Mouse (Mus musculus): ENCODE results near the gene Ear2. TPM values are rescaled to one million over a fixed set of nuclear protein-coding genes. Genes with fewer than 3 reads are reported as not detected.

The Ear2 gene
- not detected for polyA plus RNA-seq (2017; shearing (Covaris generic))

GRCm38 (mm10) chr14:44102354-44102753, at the start of gene Ear2:
Gene Ear2 (plus strand): TSS chr14:44102654.

GRCm38 (mm10) chr14:44123551-44123950, 21.1 kb downstream of the Ear2 start, which contains the start of gene Gm3327:
Gene Gm3327 (plus strand): TSS chr14:44123851.

Other genes starting within 250 kb of the Ear2 start
- gene Ear1, start 227.1 kb upstream of the Ear2 start, polyA plus RNA-seq (2017; shearing (Covaris generic)) = not detected
- not detected for gene Ear10, start 179.1 kb upstream of the Ear2 start, polyA plus RNA-seq (2017; shearing (Covaris generic))
- gene Gm8113, start 177.3 kb upstream of the Ear2 start, polyA plus RNA-seq (2017; shearing (Covaris generic)) = 0.19 TPM
- not detected for gene Ang5, start 145.6 kb upstream of the Ear2 start, polyA plus RNA-seq (2017; shearing (Covaris generic))
- gene Ang6, start 100.4 kb upstream of the Ear2 start, polyA plus RNA-seq (2017; shearing (Covaris generic)) = not detected
- gene Gm3327, start 21.2 kb downstream of the Ear2 start, polyA plus RNA-seq (2017; shearing (Covaris generic)) = not detected
- gene Gm8212, start 95.0 kb downstream of the Ear2 start, polyA plus RNA-seq (2017; shearing (Covaris generic)) = not detected
- not detected for gene 4930503E14Rik, start 110.6 kb downstream of the Ear2 start, polyA plus RNA-seq (2017; shearing (Covaris generic))
- not detected for gene Gm8220, start 182.9 kb downstream of the Ear2 start, polyA plus RNA-seq (2017; shearing (Covaris generic))
- not detected for gene Gm5930, start 235.9 kb downstream of the Ear2 start, polyA plus RNA-seq (2017; shearing (Covaris generic))

Measured in naive thymus-derived CD4-positive, alpha-beta T cell, adult 5 months (primary cell).